Mouse (Mus musculus): Measurements from ENCODE around the gene Unc13d. TPM values are rescaled to one million over a fixed set of nuclear protein-coding genes. Genes with fewer than 3 reads are reported as not detected.
"Not testable (repeated sequence)": the region's sequence is repeated elsewhere in the genome, so short reads cannot be mapped to it uniquely, and the experiment has no call there.

Unc13d gene
- polyA plus RNA-seq, 1 experiment from 2014 or later = 6.9 TPM

GRCm38 (mm10) chr11:116019976-116020411 is 57.8 kb downstream of the Unc13d start:
- H3K4me1 ChIP-seq (ENCODE audit: insufficient read depth) = 0 out of 2 replicates have a peak, but pooled peaks cover 2% of the 10 kb centered on the region
- DNase-seq = no peak
- no peak overlapping the region for H3K4me3 ChIP-seq (ENCODE audit: low read depth, low read length)
- no peaks in the 10 kb centered on the region for H3K27me3 ChIP-seq (ENCODE audit: insufficient read depth, low read length)
- 88% methylated on average over 2 of the region's 2 CpGs for WGBS (ENCODE audit: insufficient replicate concordance)
- H3K9me3 ChIP-seq (ENCODE audit: low read length) = no peaks in the 10 kb centered on the region
- TF ChIP-seq EP300 (IDR thresholded peaks at IDR 0.05; ENCODE audit: low read depth) (no peak), CTCF (IDR thresholded peaks at IDR 0.05; ENCODE audit: low read depth) (no peak)
- peak overlapping the region; percentile 53; the same call in 1 of the 2 replicates for H3K27ac ChIP-seq (ENCODE audit: low read depth)
- H3K4me2 ChIP-seq (ENCODE audit: low read depth, low read length) = no peak overlapping the region
- no peak overlapping the region for H3K9ac ChIP-seq (replicated peaks)
- H3K36me3 ChIP-seq (replicated peaks; ENCODE audit: insufficient read depth, low read length) = peaks cover 19% of the 10 kb centered on the region
- peak; percentile 2 for ATAC-seq

GRCm38 (mm10) chr11:116019360-116019791 is 58.4 kb downstream of the Unc13d start:
- WGBS (ENCODE audit: insufficient replicate concordance) = 55% methylated on average over 1 of the region's 1 CpGs
- TF ChIP-seq EP300 (IDR thresholded peaks at IDR 0.05; ENCODE audit: low read depth) (no peak), CTCF (IDR thresholded peaks at IDR 0.05; ENCODE audit: low read depth) (no peak)

GRCm38 (mm10) chr11:116018867-116019266 is 58.9 kb downstream of the Unc13d start:
- H3K4me2 ChIP-seq (ENCODE audit: low read depth, low read length); ATAC-seq; H3K4me3 ChIP-seq (ENCODE audit: low read depth, low read length); DNase-seq; H3K9ac ChIP-seq (replicated peaks); H3K27me3 ChIP-seq (ENCODE audit: insufficient read depth, low read length); H3K27ac ChIP-seq (ENCODE audit: low read depth); H3K4me1 ChIP-seq (ENCODE audit: insufficient read depth); H3K9me3 ChIP-seq (ENCODE audit: low read length): not testable (repeated sequence)
- 92% methylated on average over 4 of the region's 4 CpGs for WGBS (ENCODE audit: insufficient replicate concordance)
- peaks cover 19% of the 10 kb centered on the region for H3K36me3 ChIP-seq (replicated peaks; ENCODE audit: insufficient read depth, low read length)

More at GRCm38 (mm10) chr11:116019360-116019791, 58.4 kb downstream of the Unc13d start:
- peaks cover 19% of the 10 kb centered on the region for H3K36me3 ChIP-seq (replicated peaks; ENCODE audit: insufficient read depth, low read length)
- no peak overlapping the region for H3K4me3 ChIP-seq (ENCODE audit: low read depth, low read length)
- DNase-seq (no peak), ATAC-seq (no peak)
- H3K27ac ChIP-seq (ENCODE audit: low read depth) = no peak overlapping the region
- no peak overlapping the region for H3K4me2 ChIP-seq (ENCODE audit: low read depth, low read length)
- H3K27me3 ChIP-seq (ENCODE audit: insufficient read depth, low read length) = no peaks in the 10 kb centered on the region
- no peak overlapping the region for H3K9ac ChIP-seq (replicated peaks)
- H3K4me1 ChIP-seq (ENCODE audit: insufficient read depth) = 0 out of 2 replicates have a peak, but pooled peaks cover 5% of the 10 kb centered on the region
- no peaks in the 10 kb centered on the region for H3K9me3 ChIP-seq (ENCODE audit: low read length)

GRCm38 (mm10) chr11:116018106-116018505 is 59.7 kb downstream of the Unc13d start:
- H3K27me3 ChIP-seq (ENCODE audit: insufficient read depth, low read length) = no peaks in the 10 kb centered on the region
- 36% methylated on average over 6 of the region's 6 CpGs for WGBS (ENCODE audit: insufficient replicate concordance)

GRCm38 (mm10) chr11:116014821-116015220 is 62.9 kb downstream of the Unc13d start:
- Histone ChIP-seq H3K9ac (replicated peaks) (no peak overlapping the region), H3K4me2 (ENCODE audit: low read depth, low read length) (no peak overlapping the region), H3K36me3 (replicated peaks; ENCODE audit: insufficient read depth, low read length) (0 out of 2 replicates have a peak, but pooled peaks cover 2% of the 10 kb centered on the region), H3K9me3 (ENCODE audit: low read length) (no peaks in the 10 kb centered on the region), H3K27me3 (ENCODE audit: insufficient read depth, low read length) (no peaks in the 10 kb centered on the region), H3K4me3 (ENCODE audit: low read depth, low read length) (no peak overlapping the region), H3K27ac (ENCODE audit: low read depth) (no peak overlapping the region), H3K4me1 (ENCODE audit: insufficient read depth) (peaks cover 21% of the 10 kb centered on the region)
- peak; percentile 23; the same call in 1 of the 2 replicates for TF ChIP-seq EP300 (IDR thresholded peaks at IDR 0.05; ENCODE audit: low read depth)
- TF ChIP-seq CTCF (IDR thresholded peaks at IDR 0.05; ENCODE audit: low read depth) = no peak
- DNase-seq (no peak), ATAC-seq (no peak)
- WGBS (ENCODE audit: insufficient replicate concordance) = 54% methylated on average over 8 of the region's 8 CpGs

More at GRCm38 (mm10) chr11:116018106-116018505, 59.7 kb downstream of the Unc13d start:
- ATAC-seq = no peak
- peak; percentile 64 for DNase-seq
- peaks cover 7% of the 10 kb centered on the region; the same call in 1 of the 2 replicates for H3K4me1 ChIP-seq (ENCODE audit: insufficient read depth)
- no peak overlapping the region for H3K4me3 ChIP-seq (ENCODE audit: low read depth, low read length)
- no peak overlapping the region for H3K9ac ChIP-seq (replicated peaks)
- TF ChIP-seq CTCF (IDR thresholded peaks at IDR 0.05; ENCODE audit: low read depth) = peak; percentile 78
- no peak for TF ChIP-seq EP300 (IDR thresholded peaks at IDR 0.05; ENCODE audit: low read depth)
- no peak overlapping the region for H3K4me2 ChIP-seq (ENCODE audit: low read depth, low read length)
- no peak overlapping the region for H3K27ac ChIP-seq (ENCODE audit: low read depth)
- H3K9me3 ChIP-seq (ENCODE audit: low read length) = no peaks in the 10 kb centered on the region
- H3K36me3 ChIP-seq (replicated peaks; ENCODE audit: insufficient read depth, low read length) = peaks cover 14% of the 10 kb centered on the region

GRCm38 (mm10) chr11:116012262-116012947 is 65.4 kb downstream of the Unc13d start, which contains the start of gene Galk1:
Galk1 (minus strand) TSS chr11:116012719.
- peak; percentile 86 for ATAC-seq
- Histone ChIP-seq H3K4me2 (ENCODE audit: low read depth, low read length) (peak within 1 kb of the TSS; percentile 87), H3K4me1 (ENCODE audit: insufficient read depth) (peaks cover 21% of the 10 kb centered on the region), H3K27ac (ENCODE audit: low read depth) (peak within 1 kb of the TSS; percentile 94), H3K9ac (replicated peaks) (peak within 1 kb of the TSS; percentile 81), H3K9me3 (ENCODE audit: low read length) (no peaks in the 10 kb centered on the region), H3K36me3 (replicated peaks; ENCODE audit: insufficient read depth, low read length) (peaks cover 18% of the 10 kb centered on the region), H3K27me3 (ENCODE audit: insufficient read depth, low read length) (no peaks in the 10 kb centered on the region), H3K4me3 (ENCODE audit: low read depth, low read length) (peak within 1 kb of the TSS; percentile 69)
- WGBS (ENCODE audit: insufficient replicate concordance) = under 1% methylated on average over 49 of the region's 55 CpGs
- DNase-seq = peak; percentile 93
- TF ChIP-seq EP300 (IDR thresholded peaks at IDR 0.05; ENCODE audit: low read depth) (no peak), CTCF (IDR thresholded peaks at IDR 0.05; ENCODE audit: low read depth) (no peak)

Other genes with a start within 250 kb of the Unc13d start
- 2.4 and 2.7 TPM in 2 replicates for gene Myo15b, start 219.6 kb downstream of the Unc13d start, polyA plus RNA-seq (2015; fragmentation: Nextera tagmentation; extraction: Ambion mirVana)
- 16.8 and 21.5 TPM in 2 replicates for gene Smim5, start 178.0 kb downstream of the Unc13d start, polyA plus RNA-seq (2015; fragmentation: Nextera tagmentation; extraction: Ambion mirVana)
- 1.9 TPM in 2 replicates for gene Smim6, start 165.9 kb downstream of the Unc13d start, polyA plus RNA-seq (2015; fragmentation: Nextera tagmentation; extraction: Ambion mirVana)
- gene Sap30bp, start 144.7 kb downstream of the Unc13d start, polyA plus RNA-seq (2015; fragmentation: Nextera tagmentation; extraction: Ambion mirVana) = 12.7 and 15.4 TPM in 2 replicates
- gene Recql5, start 144.5 kb downstream of the Unc13d start, polyA plus RNA-seq (2015; fragmentation: Nextera tagmentation; extraction: Ambion mirVana) = 4.2 and 6.1 TPM in 2 replicates
- gene Itgb4, start 103.3 kb downstream of the Unc13d start, polyA plus RNA-seq (2015; fragmentation: Nextera tagmentation; extraction: Ambion mirVana) = 0.21 and 0.34 TPM in 2 replicates
- gene Galk1, start 65.2 kb downstream of the Unc13d start, polyA plus RNA-seq (2015; fragmentation: Nextera tagmentation; extraction: Ambion mirVana) = 317 and 319 TPM in 2 replicates
- gene H3f3b, start 50.0 kb downstream of the Unc13d start, polyA plus RNA-seq (2015; fragmentation: Nextera tagmentation; extraction: Ambion mirVana) = 647 and 656 TPM in 2 replicates
- gene Unk, start 47.6 kb downstream of the Unc13d start, polyA plus RNA-seq (2015; fragmentation: Nextera tagmentation; extraction: Ambion mirVana) = 3.9 and 5.1 TPM in 2 replicates
- 63.3 and 65.0 TPM in 2 replicates for gene Wbp2, start 9.0 kb upstream of the Unc13d start, polyA plus RNA-seq (2015; fragmentation: Nextera tagmentation; extraction: Ambion mirVana)
- 5.7 and 7.4 TPM in 2 replicates for gene Trim47, start 49.2 kb upstream of the Unc13d start, polyA plus RNA-seq (2015; fragmentation: Nextera tagmentation; extraction: Ambion mirVana)
- gene Trim65, start 53.2 kb upstream of the Unc13d start, polyA plus RNA-seq (2015; fragmentation: Nextera tagmentation; extraction: Ambion mirVana) = 1.1 and 1.2 TPM in 2 replicates
- 43.9 and 44.0 TPM in 2 replicates for gene Mrpl38, start 60.9 kb upstream of the Unc13d start, polyA plus RNA-seq (2015; fragmentation: Nextera tagmentation; extraction: Ambion mirVana)
- gene Fbf1, start 90.2 kb upstream of the Unc13d start, polyA plus RNA-seq (2015; fragmentation: Nextera tagmentation; extraction: Ambion mirVana) = 2.2 and 2.3 TPM in 2 replicates
- gene Ten1, start 120.9 kb upstream of the Unc13d start, polyA plus RNA-seq (2015; fragmentation: Nextera tagmentation; extraction: Ambion mirVana) = 20.7 and 22.8 TPM in 2 replicates
- gene Acox1, start 121.1 kb upstream of the Unc13d start, polyA plus RNA-seq (2015; fragmentation: Nextera tagmentation; extraction: Ambion mirVana) = 258 and 304 TPM in 2 replicates
- gene Evpl, start 160.1 kb upstream of the Unc13d start, polyA plus RNA-seq (2015; fragmentation: Nextera tagmentation; extraction: Ambion mirVana) = 0.06 and 0.07 TPM in 2 replicates
- gene Srp68, start 196.3 kb upstream of the Unc13d start, polyA plus RNA-seq (2015; fragmentation: Nextera tagmentation; extraction: Ambion mirVana) = 20.9 and 23.8 TPM in 2 replicates
- not detected in 2 replicates for gene Galr2, start 203.0 kb upstream of the Unc13d start, polyA plus RNA-seq (2015; fragmentation: Nextera tagmentation; extraction: Ambion mirVana)
- gene Exoc7, start 229.3 kb upstream of the Unc13d start, polyA plus RNA-seq (2015; fragmentation: Nextera tagmentation; extraction: Ambion mirVana) = 18.1 and 18.4 TPM in 2 replicates

Measured in liver, postnatal 0 days (tissue).